16 mouse cellular contexts compared by ENCODE assay signal in genomic region chr8:106637446-106637845, GRCm38 (mm10). TPM values are rescaled to one million over a fixed set of nuclear protein-coding genes. Genes with fewer than 3 reads are reported as not detected.
DNase-seq lines count a peak whose midpoint lies in the region; ATAC-seq and TF ChIP-seq lines count a peak whose summit lies in the region.
"Had no signal": no experiment of that assay in that cellular context is flagged by ENCODE, and none has a peak within 500 bp of the region (broad histone marks: within the 10 kb centered on the region; RNA-seq: fewer than 3 reads in every experiment).

No protein-coding gene starts in this region.

- no peak for ATAC-seq in kidney, embryonic 14.5 days (ENCODE audit: low FRiP score, low TSS enrichment)
- no peak; the same call in 1 of the 2 replicates for ATAC-seq in embryonic facial prominence, embryonic 14.5 days (ENCODE audit: low read depth)
- ATAC-seq: liver, postnatal 0 days had no signal

- H3K36me3 ChIP-seq in kidney, embryonic 14.5 days (ENCODE audit: control insufficient read depth, insufficient read depth, low read length), result no peaks in the 10 kb centered on the region
- H3K36me3 ChIP-seq in ES-Bruce4 (ENCODE audit: control insufficient read depth, insufficient read depth, low read length, poor library complexity, severe bottlenecking), result peaks cover 9% of the 10 kb centered on the region
- no peaks in the 10 kb centered on the region for H3K36me3 ChIP-seq in embryonic facial prominence, embryonic 14.5 days (ENCODE audit: control insufficient read depth, insufficient read depth, low read length)
- H3K36me3 ChIP-seq: embryonic facial prominence, embryonic 15.5 days; heart, embryonic 10.5 days; midbrain, embryonic 12.5 days had no signal

- peaks cover 10% of the 10 kb centered on the region; the same call in 1 of the 2 replicates for H3K4me1 ChIP-seq in kidney, embryonic 14.5 days (ENCODE audit: control insufficient read depth, insufficient read depth, low read length)
- H3K4me1 ChIP-seq in ES-Bruce4 (ENCODE audit: control insufficient read depth, insufficient read depth, low read length), result peaks cover 21% of the 10 kb centered on the region
- H3K4me1 ChIP-seq in embryonic facial prominence, embryonic 14.5 days (ENCODE audit: control insufficient read depth, insufficient read depth, low read length), result 0 out of 2 replicates have a peak, but pooled peaks cover 7% of the 10 kb centered on the region

- peak overlapping the region; percentile 44; the same call in 1 of the 2 replicates for H3K27ac ChIP-seq in kidney, embryonic 14.5 days (ENCODE audit: low read depth, low read length)
- H3K27ac ChIP-seq in ES-Bruce4 (ENCODE audit: insufficient read depth, low read length), result peak overlapping the region; percentile 48
- H3K27ac ChIP-seq in embryonic facial prominence, embryonic 14.5 days (replicated peaks; ENCODE audit: low read depth, low read length), result peak overlapping the region; percentile 44; the same call in 1 of the 2 replicates
- H3K27ac ChIP-seq: embryonic facial prominence, embryonic 15.5 days; heart, embryonic 10.5 days; midbrain, embryonic 12.5 days had no signal

- no peak overlapping the region for H3K4me2 ChIP-seq in kidney, embryonic 14.5 days (replicated peaks; ENCODE audit: low read depth, low read length)
- no peak overlapping the region for H3K4me2 ChIP-seq in embryonic facial prominence, embryonic 14.5 days (ENCODE audit: low read depth, low read length)
- H3K4me2 ChIP-seq: embryonic facial prominence, embryonic 15.5 days; midbrain, embryonic 12.5 days had no signal

- H3K27me3 ChIP-seq in kidney, embryonic 14.5 days (ENCODE audit: control insufficient read depth, insufficient read depth, low read length), result no peaks in the 10 kb centered on the region
- no peaks in the 10 kb centered on the region for H3K27me3 ChIP-seq in ES-Bruce4 (ENCODE audit: control insufficient read depth, insufficient read depth, low read length, poor library complexity, severe bottlenecking)
- no peaks in the 10 kb centered on the region for H3K27me3 ChIP-seq in embryonic facial prominence, embryonic 14.5 days (replicated peaks; ENCODE audit: control insufficient read depth, insufficient read depth, low read length)
- H3K27me3 ChIP-seq: CH12.LX; embryonic facial prominence, embryonic 15.5 days; midbrain, embryonic 12.5 days had no signal

- no peak for TF ChIP-seq POLR2A in ES-Bruce4 (IDR thresholded peaks at IDR 0.05; ENCODE audit: insufficient read depth, low read length)

- no peak overlapping the region for H3K4me3 ChIP-seq in kidney, embryonic 14.5 days (ENCODE audit: low read length)
- no peak overlapping the region for H3K4me3 ChIP-seq in ES-Bruce4 (ENCODE audit: low read depth, low read length)
- H3K4me3 ChIP-seq in embryonic facial prominence, embryonic 14.5 days (ENCODE audit: low read depth, low read length), result no peak overlapping the region
- H3K4me3 ChIP-seq: embryonic facial prominence, embryonic 15.5 days; heart, embryonic 10.5 days; midbrain, embryonic 12.5 days had no signal

- H3K9me3 ChIP-seq in kidney, embryonic 14.5 days (ENCODE audit: control insufficient read depth, low read length), result no peaks in the 10 kb centered on the region
- H3K9me3 ChIP-seq in ES-Bruce4 (replicated peaks; ENCODE audit: control insufficient read depth, insufficient read depth, low read length, poor library complexity, severe bottlenecking), result no peaks in the 10 kb centered on the region
- H3K9me3 ChIP-seq in embryonic facial prominence, embryonic 14.5 days (ENCODE audit: control insufficient read depth, low read length), result no peaks in the 10 kb centered on the region
- H3K9me3 ChIP-seq: embryonic facial prominence, embryonic 15.5 days; heart, embryonic 10.5 days; midbrain, embryonic 12.5 days had no signal

- TF ChIP-seq EP300 in ES-Bruce4 (IDR thresholded peaks at IDR 0.05; ENCODE audit: insufficient read depth, low read depth, low read length), result no peak

- no peak for TF ChIP-seq CTCF in ES-Bruce4 (IDR thresholded peaks at IDR 0.05; ENCODE audit: low read depth, low read length)

- no peak overlapping the region for H3K9ac ChIP-seq in kidney, embryonic 14.5 days (ENCODE audit: low read depth, low read length)
- 0 out of 2 replicates have a peak overlapping the region, but pooled peaks have one; percentile 6 for H3K9ac ChIP-seq in ES-Bruce4 (ENCODE audit: low read depth, poor library complexity, severe bottlenecking)
- no peak overlapping the region for H3K9ac ChIP-seq in embryonic facial prominence, embryonic 14.5 days (ENCODE audit: low read depth, low read length)
- H3K9ac ChIP-seq: embryonic facial prominence, embryonic 15.5 days; liver, postnatal 0 days; midbrain, embryonic 12.5 days had no signal

- peak; percentile 34 for DNase-seq in embryo, embryonic 10 days (ENCODE audit: low spot score)
- DNase-seq in embryo, embryonic 11 days, result no peak
- DNase-seq in kidney, adult 11 months, result no peak
- DNase-seq in embryonic facial prominence, embryonic 14.5 days (ENCODE audit: low spot score), result no peak
- DNase-seq in layer of hippocampus, postnatal 36 days, result no peak
- no peak for DNase-seq in adrenal gland, postnatal 25 days
- DNase-seq: adrenal gland, postnatal 10 days; cerebellum, postnatal 10 days; liver, postnatal 0 days; right cerebral cortex, postnatal 25 days had no signal

- WGBS in kidney, embryonic 14.5 days, result 69% methylated on average over 4 of the region's 4 CpGs
- WGBS in embryonic facial prominence, embryonic 14.5 days, result 75% methylated on average over 4 of the region's 4 CpGs

RNA-seq across cellular contexts. Expression of gene Cdh1, which starts 34.3 kb away (rescaled TPM):
- polyA plus RNA-seq in kidney, embryonic 14.5 days (2014; fragmentation: Nextera tagmentation; extraction: Ambion mirVana), result 31.5 and 88.4 TPM in 2 replicates
- polyA plus RNA-seq in ES-Bruce4 (2011; ENCODE audit: insufficient read depth, insufficient read length, low read depth, missing spikeins), result 347 and 358 TPM in 2 replicates
- 37.3 and 47.5 TPM in 2 replicates for polyA plus RNA-seq in embryonic facial prominence, embryonic 14.5 days (2014; fragmentation: Nextera tagmentation; extraction: Ambion mirVana)
- total RNA-seq in layer of hippocampus, postnatal 36 days (2021), result under 1 TPM; 0.20 to 0.48 TPM
- total RNA-seq in adrenal gland, postnatal 25 days (2021), result 0.06 and 0.48 TPM in 2 replicates

RNA-seq across cellular contexts. Expression of gene Tango6, which starts 45.4 kb away (rescaled TPM):
- polyA plus RNA-seq in kidney, embryonic 14.5 days (2014; fragmentation: Nextera tagmentation; extraction: Ambion mirVana), result 8.5 and 14.5 TPM in 2 replicates
- 12.5 and 14.1 TPM in 2 replicates for polyA plus RNA-seq in ES-Bruce4 (2011; ENCODE audit: insufficient read depth, insufficient read length, low read depth, missing spikeins)
- 6.1 and 7.2 TPM in 2 replicates for polyA plus RNA-seq in embryonic facial prominence, embryonic 14.5 days (2014; fragmentation: Nextera tagmentation; extraction: Ambion mirVana)
- 1 to 10 TPM; 6.4 to 6.6 TPM for total RNA-seq in layer of hippocampus, postnatal 36 days (2021)
- 10.8 and 13.7 TPM in 2 replicates for total RNA-seq in adrenal gland, postnatal 25 days (2021)
